Mouse (Mus musculus) adrenal gland, adult 8-10 months (tissue): ENCODE measurements at regions not wholly inside any gene's neighbourhood (a gene's known extent, or its start where the extent isn't known, plus 50 kb on each side); places are given as distances from the start of the nearest gene placed in this dataset.

Experiments
- DNase-seq: peaks from one replicate; pipeline ENCODE4 v3.0.0; 2022

DNA sequence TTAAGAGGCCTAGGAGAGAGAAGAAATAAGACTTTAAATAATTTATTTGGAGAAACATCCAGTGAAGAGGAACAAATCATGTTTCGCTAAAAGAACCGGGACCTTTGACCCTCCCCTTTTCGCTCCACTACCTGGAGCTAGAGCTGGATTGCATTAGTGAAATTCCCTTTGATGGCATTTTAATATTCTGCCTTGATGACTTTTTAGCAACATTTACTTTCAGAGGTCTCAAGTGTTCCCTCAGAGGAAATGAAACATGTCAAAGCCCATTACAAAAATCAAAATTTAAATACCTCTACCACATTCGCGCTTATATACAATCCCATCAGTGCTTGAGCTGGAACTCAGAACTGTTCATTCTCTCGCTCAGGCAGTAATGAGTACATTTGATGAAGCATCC, 297.0 kb upstream of the Gm10295 start:
- no peak for DNase-seq

DNA sequence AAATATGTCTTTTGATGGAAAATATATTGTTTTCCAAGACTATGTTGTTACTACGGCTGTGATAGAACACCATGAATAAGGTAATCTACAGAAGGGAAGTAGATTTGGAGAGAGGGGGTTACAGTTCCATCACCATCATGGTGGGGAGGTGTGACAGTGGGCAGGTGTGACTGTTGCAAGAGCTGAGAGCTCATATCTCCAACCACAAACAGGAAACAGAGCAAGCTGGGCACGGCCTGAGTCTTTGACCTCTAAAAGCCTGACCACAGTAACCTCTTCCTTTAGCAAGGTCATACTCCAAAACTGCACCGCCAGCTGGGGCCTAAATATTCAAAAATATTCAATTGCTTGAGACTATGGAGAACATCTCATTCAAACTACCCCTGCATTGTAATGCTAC, 295.7 kb upstream of the Gm10295 start:
- no peak for DNase-seq

DNA sequence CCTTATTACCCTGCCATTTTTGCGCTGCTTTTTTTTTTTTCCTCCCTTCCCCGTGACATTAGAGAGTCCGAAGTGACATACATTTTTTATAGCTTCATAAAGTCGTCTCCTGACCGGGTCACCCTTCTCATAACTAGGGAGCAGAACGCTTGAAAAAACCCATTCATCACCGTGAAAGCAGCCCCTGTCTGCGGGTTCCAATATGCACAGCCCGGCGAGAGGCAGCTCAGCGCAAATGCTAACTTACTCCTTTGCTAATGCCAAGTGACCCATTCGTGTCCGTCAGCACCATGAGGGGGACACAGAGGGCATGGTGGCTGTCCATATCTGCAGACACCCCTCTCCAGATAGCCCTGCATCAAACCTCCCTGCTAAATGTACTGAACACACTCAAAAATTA, 271.8 kb upstream of the Gm10295 start:
- DNase-seq, result no peak

DNA sequence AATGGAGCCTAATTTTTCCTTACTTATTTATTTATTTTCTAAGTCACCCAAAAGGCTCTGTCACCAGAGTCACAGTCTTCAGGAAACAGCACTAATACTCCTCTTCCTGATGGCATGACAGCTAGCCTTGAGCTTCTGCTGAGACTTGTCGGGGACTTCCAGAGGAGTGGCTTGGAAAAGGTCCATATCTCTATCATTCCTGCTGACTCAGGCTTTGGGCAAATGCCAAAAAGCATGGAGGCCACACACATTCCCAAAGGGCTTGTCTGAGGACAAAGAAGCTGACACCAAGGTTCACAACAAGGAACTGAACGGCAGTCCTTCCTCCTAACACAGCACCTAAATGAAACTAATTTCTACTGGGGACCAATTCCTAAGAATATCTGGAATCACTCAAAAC, 251.9 kb upstream of the Gm10295 start:
- peak; percentile 87 for DNase-seq

DNA sequence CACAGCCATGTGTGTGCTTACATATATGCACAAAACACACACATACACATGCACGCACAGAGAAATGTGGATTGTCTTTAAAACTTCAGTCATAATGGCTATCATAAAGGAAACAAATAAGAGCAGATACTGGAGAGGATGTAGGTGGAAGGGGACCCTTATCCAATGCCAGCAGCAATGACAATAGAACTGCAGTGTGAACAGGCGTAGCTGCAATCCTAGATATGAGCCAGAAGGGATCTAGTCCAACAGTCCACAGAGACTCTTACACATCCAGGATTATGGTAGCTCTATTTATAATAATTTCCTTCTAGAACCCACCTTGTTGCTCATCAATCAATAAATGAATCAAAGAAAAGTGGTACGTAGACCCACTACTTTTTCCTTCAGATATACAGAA, 245.5 kb upstream of the Gm10295 start:
- DNase-seq, result no peak

DNA sequence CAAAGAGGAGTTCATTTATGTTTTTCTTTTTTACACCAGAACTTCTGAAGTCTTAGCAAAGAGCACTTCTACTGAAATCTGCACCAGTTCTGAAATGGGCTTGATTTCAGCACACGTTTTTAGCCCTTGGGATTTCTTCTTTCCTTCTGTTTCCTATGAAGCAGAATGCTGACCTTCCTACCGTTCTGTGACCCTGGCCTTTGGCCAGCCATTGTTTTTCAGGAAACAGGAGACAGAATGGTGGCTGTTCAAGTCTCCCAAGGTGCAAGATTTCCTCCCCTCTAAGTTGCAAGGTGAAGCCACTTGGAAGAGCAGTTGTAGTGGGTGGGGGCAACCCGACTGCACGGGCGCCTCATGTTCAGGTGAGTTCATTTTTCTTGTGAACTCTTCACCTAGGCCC, 236.3 kb upstream of the Gm10295 start:
- DNase-seq, result peak; percentile 8

DNA sequence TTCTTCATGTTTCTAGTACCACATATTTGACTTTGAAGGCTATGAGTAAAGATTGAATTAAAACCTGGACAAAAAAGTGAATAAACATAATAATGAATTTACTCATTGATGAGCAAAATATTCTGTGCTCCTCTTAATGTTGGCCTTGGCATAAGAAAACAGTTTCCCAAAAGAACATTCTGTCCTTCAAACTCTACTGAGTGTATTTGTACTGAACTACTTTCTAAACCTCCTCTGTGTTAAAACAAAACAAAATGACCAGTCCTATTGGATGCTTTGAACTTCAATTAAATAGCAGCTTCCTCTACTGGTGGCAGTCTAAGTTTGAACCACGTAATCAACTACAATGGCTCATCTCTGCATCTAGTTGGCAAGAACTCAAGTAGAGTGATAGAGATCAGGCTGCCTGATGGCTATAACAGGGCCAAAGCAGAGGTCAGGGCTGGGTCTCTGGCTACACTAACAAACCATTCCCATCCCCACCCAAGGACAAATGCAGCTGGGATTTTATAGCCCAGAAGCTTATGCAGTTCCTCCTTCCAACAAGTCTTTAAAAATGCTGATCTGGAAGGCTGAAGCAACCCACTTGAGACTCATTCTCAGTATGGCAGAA, 232.3 kb upstream of the Gm10295 start:
- DNase-seq, result no peak

DNA sequence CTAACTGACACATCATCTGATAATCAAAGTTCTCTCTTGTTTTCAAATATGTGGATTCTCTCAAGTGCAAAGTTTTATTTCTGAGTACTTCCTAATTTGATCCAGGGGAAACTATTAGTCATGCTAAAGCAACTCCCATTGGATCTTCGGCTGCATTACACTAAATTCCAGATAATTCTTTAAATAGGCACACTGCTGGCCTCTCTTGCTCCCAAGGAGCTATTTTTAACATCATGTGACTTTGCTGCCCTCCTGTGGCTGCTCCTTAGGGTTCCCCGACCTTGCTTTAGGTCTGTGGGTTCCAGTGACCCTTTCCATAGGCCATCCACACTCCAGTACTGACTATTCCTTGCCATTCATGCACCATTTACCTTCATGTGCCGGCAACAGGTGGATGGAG, 230.5 kb upstream of the Gm10295 start:
- DNase-seq, result peak; percentile 37

DNA sequence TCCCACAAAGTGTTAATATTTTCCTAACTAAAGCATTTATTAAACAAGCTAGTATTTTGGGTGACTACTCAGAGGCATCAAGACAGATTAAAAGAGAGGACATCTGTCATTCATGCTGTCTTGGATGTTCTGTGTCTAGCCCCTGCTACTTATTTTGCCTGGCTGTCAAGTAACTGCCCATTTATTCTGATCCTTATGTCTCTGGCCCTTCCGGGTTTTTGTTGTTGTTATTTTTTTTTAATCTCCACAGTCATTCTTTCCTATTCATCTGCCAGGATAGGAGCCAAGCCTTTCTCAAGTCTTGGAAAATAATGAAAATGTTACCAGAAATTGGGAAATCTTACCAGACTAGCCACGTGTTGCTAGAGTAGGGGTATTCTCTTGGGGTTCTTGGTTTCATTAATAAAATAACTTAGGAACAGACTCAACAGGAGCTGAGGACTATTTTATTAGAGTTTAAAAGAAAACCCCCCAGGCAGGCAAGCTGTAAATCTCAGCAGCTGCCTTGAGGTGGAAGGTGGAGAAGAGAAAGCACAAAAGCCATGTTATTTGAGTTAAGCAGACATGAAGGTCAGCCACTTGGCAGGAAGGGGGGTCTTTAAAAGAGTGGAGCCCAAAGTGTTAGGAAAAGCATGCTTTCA, 209.1 kb upstream of the Gm10295 start:
- DNase-seq, result no peak

DNA sequence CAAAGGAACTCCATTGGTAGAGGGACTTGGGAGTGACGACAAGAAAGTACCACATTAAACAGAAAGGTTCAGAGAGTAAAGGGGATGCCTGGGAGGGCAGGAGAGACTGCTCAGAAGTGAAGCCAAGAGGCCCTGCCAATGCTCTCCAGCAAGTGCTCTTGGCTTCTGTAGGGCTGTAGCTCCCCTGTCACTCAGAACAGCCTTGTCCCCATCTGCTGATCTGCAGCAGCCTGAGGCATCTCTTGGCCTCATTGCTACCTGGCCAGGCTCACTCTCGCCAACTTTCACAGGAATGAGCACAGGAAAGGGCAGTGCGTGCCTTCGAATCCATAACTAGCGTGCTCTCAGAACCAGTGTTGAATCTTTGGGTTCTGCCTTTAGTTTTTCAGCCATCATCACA, 205.2 kb upstream of the Gm10295 start:
- no peak for DNase-seq

DNA sequence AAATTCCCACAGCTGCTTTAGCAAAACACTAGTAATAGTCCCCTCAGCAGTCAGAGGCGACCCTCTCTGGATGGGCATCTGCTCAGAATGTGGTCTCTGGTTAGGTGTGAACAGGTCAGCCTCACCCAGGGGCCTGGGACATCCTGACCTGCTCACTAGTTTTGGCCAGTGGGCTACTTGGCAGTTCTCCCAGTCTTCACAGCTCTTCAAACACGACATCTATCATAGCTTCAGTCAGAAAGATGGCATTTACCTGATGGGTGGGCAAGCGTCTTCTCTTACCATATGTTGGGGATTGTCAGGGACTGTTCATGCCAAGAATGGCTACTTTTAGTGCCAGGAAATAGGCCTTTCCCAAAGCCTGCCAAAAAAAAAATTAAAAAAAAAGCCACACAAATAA, 204.2 kb upstream of the Gm10295 start:
- DNase-seq, result no peak

DNA sequence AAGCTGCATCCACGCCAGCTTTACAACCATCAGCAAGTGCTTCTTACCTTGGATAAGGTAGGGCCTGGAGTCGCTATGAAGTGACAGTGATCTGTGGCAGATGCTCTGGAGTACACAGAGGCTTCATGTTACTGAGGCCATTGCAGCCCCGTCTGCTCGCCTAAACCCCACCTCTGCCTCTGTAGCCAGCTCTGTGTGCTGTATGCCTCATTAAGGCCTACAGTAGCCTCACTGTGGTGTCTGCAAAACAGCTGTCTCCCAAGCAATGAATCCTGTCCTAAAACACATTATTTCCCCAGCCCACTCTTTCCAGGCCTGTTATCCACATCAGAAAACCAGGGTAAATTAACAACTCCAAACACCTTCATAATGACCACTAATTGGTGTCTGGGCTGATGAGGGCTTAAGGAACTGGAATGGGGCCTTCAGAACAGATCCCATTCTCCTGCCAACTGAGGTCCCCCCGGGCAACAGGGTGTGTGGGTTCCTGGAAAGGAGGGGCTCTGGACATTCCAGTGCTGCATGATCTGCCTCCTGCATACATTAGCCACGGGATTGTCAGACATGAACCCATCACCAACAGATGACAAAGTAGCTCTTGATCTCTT, 195.4 kb upstream of the Gm10295 start:
- DNase-seq, result no peak

DNA sequence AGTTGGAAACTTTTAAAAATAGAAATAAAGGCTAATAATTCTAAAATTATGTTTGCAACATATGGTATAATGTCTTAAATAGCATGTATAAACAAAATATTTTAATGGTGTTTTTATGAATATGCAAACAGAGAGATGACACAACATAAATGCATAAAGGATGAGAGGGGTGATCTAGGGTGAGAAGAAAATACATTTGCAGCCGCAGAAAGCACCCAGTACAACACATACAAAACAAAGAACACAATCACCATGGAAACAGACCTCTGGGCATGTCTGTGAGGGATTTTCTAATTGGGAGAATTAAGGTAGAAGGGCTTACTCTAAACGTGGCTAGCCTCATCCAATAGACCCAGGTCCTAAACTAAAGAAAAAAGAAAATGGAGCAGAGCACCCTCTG, 190.2 kb upstream of the Gm10295 start:
- DNase-seq, result no peak

DNA sequence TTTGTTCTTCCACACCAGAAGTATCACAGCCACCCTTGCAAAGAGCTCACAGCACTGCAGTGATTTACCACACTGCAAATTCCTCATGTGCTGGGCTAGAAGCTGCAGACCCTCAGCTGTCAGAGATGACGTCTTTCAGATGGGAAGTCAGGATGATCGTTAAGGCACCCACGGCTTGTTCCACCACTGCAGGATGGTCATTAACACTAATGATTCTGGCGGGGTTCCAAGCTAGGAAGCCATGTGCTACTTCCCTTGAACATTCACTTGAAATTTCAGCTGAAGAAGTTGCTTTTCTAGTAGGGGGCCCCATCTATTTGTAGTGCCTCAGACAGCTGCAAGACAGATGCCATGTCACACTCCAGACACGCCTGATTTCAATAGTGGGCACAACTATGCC, 181.8 kb upstream of the Gm10295 start:
- no peak for DNase-seq

DNA sequence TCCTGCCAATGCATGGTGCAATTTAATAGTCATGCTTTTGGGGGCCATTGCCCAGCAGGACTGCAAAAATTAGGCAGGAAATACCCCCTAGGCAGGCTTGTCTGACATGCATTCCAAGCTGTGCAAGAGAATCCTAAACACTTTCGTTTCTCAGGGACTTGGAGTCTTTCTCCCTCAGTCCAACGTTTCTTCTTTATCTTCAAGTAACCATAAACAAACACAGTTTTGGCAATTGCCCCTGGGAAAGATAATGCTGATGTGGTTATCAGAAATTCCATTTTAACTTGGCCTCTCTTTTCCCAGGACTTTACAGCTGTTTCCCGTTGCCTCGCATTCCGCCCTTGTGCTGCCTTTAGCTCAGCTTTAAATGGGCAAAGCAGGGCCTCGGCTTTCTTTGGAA, 180.2 kb upstream of the Gm10295 start:
- DNase-seq, result no peak

DNA sequence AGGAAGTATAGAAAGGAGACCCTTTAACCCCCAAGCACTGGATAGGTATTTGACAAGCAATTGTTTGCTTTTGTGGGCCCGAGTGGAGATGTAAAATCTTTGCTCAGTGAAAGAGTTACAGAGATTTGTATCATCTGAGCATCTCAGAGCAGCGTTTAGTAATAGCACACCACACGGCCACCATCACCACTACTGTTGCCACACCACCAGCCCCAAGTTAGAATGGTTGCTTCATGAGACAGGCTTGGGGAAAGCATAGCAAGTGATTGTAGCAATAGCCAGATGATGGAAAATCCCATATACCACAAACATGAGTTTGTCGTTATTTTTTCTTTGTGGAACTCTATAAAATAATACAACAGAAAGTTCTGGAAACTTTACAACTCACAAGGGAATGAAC, 179.6 kb upstream of the Gm10295 start:
- DNase-seq, result no peak

DNA sequence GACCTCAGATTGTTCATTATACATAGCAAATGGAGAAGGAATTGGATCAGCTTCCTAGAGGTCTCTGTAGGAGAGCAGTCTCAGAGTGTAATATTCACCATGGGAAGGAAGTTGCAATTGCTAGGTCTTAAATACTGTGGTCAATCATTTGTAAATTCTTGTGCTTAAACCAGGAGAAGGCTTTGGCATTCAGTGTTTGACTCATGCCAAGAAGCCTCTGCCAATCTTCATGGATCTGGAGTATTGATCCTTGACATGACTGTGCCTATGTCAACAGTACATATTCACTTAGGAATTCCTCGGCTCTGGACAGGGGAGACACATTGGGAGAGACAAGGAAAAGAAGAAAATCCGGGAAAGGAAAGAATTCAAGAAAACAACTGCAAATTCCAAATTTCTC, 174.9 kb upstream of the Gm10295 start:
- DNase-seq, result no peak

DNA sequence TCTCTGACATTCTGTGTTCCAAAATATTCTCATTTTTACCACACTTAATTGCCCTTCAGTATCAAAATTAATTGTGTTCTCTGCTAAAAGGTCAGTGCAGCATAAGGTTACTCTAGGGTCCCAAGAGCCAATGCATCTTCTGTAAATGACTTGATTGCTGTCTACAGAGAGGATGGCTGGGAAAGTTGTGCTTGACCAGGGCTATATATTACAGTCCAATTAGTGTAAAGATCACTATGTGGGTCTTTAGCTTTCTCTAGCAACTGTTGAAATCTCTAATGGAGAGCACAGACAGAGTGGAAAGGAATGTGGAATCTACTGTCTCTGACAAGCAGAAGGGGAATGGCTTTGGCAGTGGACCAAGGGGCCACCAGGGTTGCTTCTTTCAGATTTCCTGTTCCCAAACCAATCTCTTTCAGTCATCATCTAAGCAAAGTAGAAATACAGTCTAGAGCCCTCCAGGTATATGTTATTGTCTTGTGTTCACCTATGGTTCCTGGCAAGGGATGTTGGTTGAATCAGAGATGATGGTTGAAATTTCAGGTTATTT, 173.4 kb upstream of the Gm10295 start:
- no peak for DNase-seq

DNA sequence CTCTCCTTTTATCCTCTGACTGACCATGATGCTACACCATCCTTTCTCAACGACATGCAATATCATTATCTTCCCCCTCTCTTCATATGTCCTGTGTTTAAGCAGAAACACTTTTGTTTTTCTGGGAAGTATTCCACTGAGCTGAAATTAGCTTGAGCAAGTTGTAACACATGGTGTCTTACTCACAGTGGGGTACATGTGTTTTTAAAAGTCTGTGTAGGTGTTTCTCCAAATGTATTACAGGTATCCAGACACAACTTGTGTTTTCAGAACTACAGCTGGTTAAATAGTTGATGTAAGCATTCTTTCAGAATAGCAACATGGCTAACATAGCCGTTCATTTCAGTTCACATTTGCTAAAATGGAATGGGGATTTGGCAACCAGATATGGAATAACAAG, 172.8 kb upstream of the Gm10295 start:
- DNase-seq, result no peak

DNA sequence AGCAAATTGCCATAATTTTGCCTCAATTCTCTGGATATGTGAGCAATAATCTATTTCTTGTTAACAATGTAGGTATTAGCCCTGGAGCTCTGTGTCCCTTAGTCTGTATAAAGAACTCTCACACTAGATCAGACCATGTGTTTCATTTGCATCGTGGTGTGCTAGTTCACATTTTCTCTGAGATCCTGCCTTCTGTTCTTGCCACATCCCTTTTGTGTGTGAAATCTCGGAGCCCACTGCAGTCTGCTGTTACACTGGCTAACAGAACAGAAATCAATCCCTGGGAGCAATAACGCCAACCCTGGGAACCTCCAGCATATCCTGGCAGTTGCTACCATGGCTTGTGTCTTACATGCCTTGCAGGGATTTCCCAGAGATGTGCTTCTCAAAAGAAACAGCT, 156.1 kb upstream of the Gm10295 start:
- DNase-seq, result no peak

DNA sequence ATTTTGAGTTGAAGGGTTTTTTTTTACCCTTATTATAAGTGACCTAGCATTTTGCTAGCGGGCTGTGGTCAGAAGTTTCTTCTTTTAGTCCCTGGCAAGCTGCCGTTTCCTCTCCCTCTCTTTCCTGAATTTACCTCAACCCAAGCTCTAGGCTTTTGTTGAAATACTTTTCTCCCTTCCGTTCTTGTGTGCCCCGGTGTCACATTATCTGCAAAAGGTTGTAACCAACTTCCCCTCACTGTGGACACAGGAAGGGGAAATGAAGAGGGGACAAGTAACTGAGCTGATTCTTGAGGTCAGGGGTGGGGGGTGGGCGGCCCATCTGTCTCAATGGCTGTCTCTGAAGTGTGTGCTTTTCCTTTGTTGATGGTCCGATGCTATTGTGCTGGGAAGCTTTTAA, 149.4 kb upstream of the Gm10295 start:
- peak; percentile 19 for DNase-seq

DNA sequence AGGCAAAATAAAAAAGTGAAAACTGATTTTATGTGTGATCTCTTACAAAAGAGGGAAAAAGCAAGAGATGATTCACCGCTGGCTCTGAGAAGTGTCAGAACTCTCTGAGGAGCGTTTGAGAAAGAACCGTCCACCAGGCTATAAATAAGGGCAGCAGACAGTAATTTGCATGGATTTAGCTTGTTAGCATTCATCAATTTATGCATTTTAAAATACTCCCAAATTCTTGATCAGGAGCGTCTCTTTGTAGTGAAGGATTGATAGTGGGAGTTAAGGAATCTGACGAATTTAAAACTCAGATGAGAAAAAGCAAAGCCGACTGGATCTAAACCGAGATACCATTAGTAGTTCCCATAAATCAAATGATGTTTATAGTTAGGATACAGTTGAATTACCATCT, 146.8 kb upstream of the Gm10295 start:
- no peak for DNase-seq

DNA sequence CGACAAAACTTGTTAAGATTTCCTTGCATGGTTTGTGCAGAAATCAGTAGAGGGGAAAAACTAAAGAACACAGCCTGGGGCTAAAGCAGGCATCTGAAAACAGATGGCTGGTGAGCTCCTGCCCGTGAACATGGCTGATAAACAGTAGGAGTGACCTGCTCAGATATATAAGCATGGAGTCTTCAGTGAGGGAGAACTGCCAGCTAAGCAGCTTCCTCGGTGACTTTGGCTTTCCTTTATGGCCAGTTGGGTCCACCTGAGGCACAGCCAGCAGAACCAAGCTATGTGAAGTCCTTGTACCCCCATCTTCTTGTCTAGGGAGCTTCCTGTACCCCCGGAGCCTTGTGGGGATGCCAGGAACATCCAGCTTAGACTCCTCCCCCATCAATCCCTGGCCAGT, 139.8 kb upstream of the Gm10295 start:
- no peak for DNase-seq

DNA sequence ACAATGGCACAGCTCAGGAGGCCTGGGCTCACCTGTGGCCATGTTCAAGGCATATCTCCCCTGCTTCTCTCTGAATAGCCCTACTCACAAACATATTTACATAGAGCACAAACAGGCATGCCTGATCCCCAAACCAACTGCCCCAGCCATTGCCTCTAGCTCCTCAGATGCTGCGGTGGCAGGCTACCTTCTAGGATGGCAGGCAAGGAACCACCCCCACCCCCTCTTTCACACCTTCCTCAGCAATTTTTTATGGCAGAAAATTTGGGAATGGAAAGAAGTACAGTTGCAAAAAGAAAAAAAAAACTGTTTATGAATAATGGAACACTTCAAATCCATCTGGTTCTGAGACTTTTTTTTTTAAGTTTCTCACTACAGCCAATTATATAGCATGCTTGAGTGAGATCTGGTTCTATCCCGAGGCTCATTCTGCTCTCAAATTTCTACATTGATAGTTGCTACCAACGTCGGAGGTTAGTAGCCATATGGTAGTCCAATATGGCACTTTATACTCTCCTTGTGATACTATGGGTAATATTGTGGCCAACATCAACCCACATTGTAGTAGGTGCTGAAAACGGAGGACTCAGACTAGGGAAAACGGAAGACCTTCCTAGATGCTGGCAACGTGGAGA, 136.8 kb upstream of the Gm10295 start:
- DNase-seq, result no peak
